Mouse (Mus musculus) lung, postnatal 0 days (tissue): ENCODE measurements at regions not wholly inside any gene's neighbourhood (a gene's known extent, or its start where the extent isn't known, plus 50 kb on each side); places are given as distances from the start of the nearest gene placed in this dataset.

Experiments
- ATAC-seq: fragments of 200-750 bp; cut with Nextera tagmentation; 2 replicates; pipeline ENCODE4 v1.8.0; 2017; ENCODE audit warnings: moderate library complexity
- DNase-seq: peaks from one replicate; pipeline ENCODE4 v3.0.0-alpha.2; 2016; ENCODE audit warnings: low spot score
- H3K27ac ChIP-seq: fragments of 300-500 bp; sonication (generic); 2 replicates; pipeline ENCODE4 v1.5.1; 2014; ENCODE audit warnings: antibody characterized with exemption, mild to moderate bottlenecking, low read length, mixed read lengths
- H3K27me3 ChIP-seq: fragments of 300-500 bp; sonication (generic); replicated peaks from 2 replicates; pipeline ENCODE4 v1.6.1; 2014; ENCODE audit warnings: low read length, mixed read lengths; ENCODE audit not compliant: insufficient read depth
- H3K36me3 ChIP-seq: fragments of 300-500 bp; sonication (generic); 2 replicates; pipeline ENCODE4 v1.6.1; 2014; ENCODE audit warnings: low read length, mixed read lengths; ENCODE audit not compliant: insufficient read depth
- H3K4me1 ChIP-seq: fragments of 300-500 bp; sonication (generic); 2 replicates; pipeline ENCODE4 v1.6.1; 2014; ENCODE audit warnings: antibody characterized with exemption, low read depth, low read length, mixed read lengths; ENCODE audit not compliant: insufficient read depth
- H3K4me2 ChIP-seq: fragments of 300-500 bp; sonication (generic); replicated peaks from 2 replicates; pipeline ENCODE4 v1.6.1; 2014; ENCODE audit warnings: low read depth, mild to moderate bottlenecking, low read length, moderate library complexity, mixed read lengths
- H3K4me3 ChIP-seq: fragments of 300-500 bp; sonication (generic); 2 replicates; pipeline ENCODE4 v1.5.1; 2014; ENCODE audit warnings: low read depth, low read length
- H3K9ac ChIP-seq: fragments of 300-500 bp; sonication (generic); replicated peaks from 2 replicates; pipeline ENCODE4 v1.6.1; 2014; ENCODE audit warnings: low read depth, mild to moderate bottlenecking
- H3K9me3 ChIP-seq: fragments of 300-500 bp; sonication (generic); 2 replicates; pipeline ENCODE4 v1.6.1; 2016; ENCODE audit warnings: low read length, mixed read lengths
- CTCF ChIP-seq: IDR thresholded peaks from 2 replicates; pipeline ENCODE4 v1.5.1; 2016; ENCODE audit warnings: antibody characterized with exemption, mild to moderate bottlenecking
- EP300 ChIP-seq: IDR thresholded peaks from 2 replicates; pipeline ENCODE4 v1.6.1; 2016; ENCODE audit warnings: antibody characterized with exemption, mild to moderate bottlenecking, control low read depth
- WGBS: fragments of 180-500 bp; shearing (Covaris S2); extraction: QIAGEN DNeasy Blood & Tissue Kit; methylation state at CpG from one replicate; pipeline ENCODE4 v1.1.7; 2014; 5-methylcytosine and 5-hydroxymethylcytosine counted together

DNA sequence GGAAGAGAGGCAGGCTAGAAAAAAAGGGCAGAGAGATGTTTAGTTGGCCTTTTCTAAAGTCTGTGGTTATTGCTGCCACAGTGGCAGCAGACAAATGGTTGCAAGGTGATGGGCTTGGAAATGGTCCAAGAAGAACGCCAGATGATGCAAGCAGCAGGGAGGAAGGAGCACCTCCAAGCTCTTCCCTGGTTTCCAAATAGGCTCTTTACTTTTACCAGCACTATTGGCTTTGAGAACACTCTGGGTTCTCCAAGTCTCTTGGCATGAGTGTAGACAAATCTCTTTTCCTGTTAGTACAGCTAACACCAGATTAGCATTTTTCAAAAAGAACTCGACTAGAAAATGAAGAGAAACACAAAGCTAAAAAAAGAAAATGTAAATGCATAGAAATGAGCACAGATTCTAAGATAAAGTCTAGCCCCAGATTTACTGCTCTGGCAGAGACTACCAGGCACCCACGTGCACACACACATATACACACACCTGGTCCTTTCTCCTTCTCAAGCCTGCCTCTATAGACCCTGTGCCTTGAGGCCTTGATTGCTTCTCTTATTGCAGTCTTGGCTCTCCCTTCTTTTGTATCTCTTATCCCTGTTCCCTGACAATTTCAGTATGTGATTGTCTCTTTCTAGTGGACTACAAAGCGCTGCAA is 127.7 kb upstream of the Frmpd3 start:
- TF ChIP-seq EP300 (no peak), CTCF (no peak)
- Histone ChIP-seq H3K4me2 (no peak overlapping the region), H3K4me1 (no peaks in the 10 kb centered on the region), H3K9ac (no peak overlapping the region), H3K4me3 (no peak overlapping the region), H3K9me3 (no peaks in the 10 kb centered on the region), H3K27ac (no peak overlapping the region), H3K27me3 (peaks cover 4% of the 10 kb centered on the region; the same call in 1 of the 2 replicates), H3K36me3 (no peaks in the 10 kb centered on the region)
- ATAC-seq (no peak), DNase-seq (no peak)
- WGBS = 40% methylated on average over 4 of the region's 4 CpGs

DNA sequence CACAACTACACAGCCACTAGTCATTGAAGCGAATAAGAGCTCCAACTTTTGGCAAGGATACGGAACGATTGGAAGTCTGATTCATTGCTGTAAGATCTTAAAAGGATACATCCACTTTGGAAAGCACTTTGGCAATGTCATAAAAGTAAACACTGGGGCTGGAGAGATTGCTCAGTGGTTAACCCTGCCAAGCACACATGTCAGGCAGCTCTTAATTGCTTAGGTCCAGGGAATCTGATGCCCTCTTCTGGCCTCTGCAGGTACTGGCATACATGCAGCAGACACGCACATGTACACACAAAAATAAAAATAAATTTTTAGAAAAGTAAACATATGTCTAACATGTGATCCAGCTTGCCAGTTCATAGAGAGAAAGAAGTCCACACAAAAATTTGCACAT is 86.3 kb upstream of the Frmpd3 start:
- no peaks in the 10 kb centered on the region for H3K4me1 ChIP-seq
- no peak for DNase-seq
- no peak for ATAC-seq
- no peaks in the 10 kb centered on the region for H3K27me3 ChIP-seq
- H3K9me3 ChIP-seq = no peaks in the 10 kb centered on the region
- H3K36me3 ChIP-seq = no peaks in the 10 kb centered on the region
- WGBS = 57% methylated on average over 4 of the region's 4 CpGs
- no peak overlapping the region for H3K9ac ChIP-seq
- no peak overlapping the region for H3K4me3 ChIP-seq
- H3K27ac ChIP-seq = no peak overlapping the region
- TF ChIP-seq CTCF (peak; percentile 28), EP300 (no peak)
- no peak overlapping the region for H3K4me2 ChIP-seq

DNA sequence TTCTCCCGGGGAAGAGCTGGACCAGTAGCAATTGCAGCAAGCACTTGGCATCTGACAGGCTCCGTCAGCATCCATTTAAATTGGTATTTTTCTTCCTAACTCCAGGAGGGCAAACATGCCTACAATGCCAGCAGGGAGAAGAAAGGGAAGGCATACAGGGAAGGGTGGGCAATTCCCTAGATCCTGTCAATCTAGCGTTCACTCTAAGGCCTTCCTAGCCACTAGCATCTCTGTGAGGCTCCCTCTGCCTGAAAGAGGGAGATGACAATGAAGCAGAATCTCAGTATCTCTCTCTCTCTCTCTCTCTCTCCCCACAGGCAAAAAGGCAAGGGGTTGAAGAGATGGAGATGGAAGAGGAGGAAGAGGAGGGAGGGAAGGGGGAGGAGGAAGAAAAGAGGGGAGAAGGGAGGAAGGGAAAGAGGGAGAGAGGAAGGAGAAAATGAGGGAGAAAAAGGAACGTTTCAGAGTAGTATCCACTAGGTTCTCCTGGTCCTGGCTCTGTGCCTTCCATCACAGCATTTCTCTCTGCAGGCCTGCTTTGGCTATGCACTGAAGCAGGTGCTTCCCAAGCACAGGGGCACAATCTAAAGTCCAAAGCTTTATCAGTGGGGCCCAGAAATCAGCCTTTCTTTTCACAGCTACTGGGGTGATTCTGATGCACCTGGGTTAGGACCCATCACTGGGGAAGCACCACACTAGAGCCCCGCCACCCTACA is 72.2 kb upstream of the Frmpd3 start:
- DNase-seq (no peak), ATAC-seq (no peak)
- no peaks in the 10 kb centered on the region for H3K36me3 ChIP-seq
- no peaks in the 10 kb centered on the region for H3K4me1 ChIP-seq
- no peak overlapping the region for H3K4me2 ChIP-seq
- WGBS = 61% methylated on average over 5 of the region's 5 CpGs
- no peak overlapping the region for H3K9ac ChIP-seq
- H3K4me3 ChIP-seq = no peak overlapping the region
- no peak overlapping the region for H3K27ac ChIP-seq
- TF ChIP-seq CTCF (no peak), EP300 (no peak)
- H3K9me3 ChIP-seq = no peaks in the 10 kb centered on the region
- H3K27me3 ChIP-seq = no peaks in the 10 kb centered on the region

DNA sequence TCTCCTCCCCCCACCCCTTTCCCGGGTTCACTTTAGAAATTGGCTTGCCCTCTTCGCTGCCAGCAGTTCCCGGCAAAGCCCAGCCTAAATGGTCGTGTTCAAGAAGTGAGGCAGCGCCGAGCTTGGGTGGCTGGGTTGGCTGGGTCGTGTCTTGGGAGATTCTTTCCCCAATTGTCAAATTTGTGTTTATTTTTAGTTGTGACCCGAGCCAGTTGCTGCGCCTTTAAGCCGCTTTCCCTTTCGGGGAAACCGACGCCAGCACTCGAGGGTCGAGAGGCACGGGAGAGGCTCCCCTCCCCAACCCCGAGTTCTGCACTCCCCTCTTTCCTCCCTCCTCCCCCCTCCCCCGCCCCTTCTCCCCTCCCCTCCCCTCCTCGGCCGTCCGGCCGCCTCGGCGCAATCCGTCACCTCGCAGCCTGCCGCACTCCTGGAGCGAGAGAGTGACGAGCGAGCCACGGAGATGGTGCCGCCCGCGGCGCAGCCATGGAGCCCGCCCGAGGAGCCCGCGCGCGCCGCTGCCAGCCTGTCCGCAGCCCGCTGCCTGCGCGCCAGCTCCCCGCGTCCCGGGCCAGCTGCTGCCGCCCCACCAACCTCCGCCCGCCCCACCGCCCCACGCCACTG is 64.6 kb upstream of the Frmpd3 start:
- ATAC-seq = 0 out of 2 replicates have a peak, but pooled peaks have one; percentile 30
- H3K27me3 ChIP-seq = peaks cover 11% of the 10 kb centered on the region
- DNase-seq = no peak

DNA sequence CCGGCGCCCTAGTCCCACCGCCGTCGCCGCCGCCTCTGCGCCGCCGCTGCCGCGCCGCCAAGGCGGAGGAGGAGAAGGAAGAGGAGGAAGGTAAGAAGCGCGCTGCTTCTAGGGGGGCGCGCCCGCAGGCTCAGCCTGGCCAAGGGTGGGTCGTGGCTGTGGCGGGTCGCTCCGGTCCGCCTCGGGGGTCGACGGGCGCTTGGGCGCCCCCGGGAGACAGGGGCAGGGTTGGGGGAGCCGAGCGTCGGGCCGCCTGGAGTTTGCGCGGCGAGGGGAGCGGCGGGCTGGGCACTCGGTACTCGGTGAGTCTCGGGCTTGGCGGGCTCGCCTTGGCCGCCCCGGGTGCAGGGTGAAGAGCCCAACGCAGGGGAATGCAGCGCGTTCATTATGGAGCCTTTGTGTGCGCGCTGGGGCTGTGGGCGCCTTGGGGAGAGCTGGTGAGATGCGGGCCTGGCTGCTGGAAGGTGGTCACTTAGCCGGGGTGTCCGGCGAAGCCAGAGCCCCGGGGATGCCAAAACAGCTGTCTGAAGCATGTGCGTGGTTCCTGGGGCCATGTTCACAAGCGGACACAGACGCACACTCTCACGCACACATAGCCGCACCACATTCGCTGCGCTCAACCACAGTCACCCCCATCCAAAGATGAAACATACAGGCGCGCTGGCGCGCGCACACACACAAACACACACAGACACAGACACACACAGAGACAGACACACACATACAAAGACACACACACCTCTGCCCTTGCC is 63.9 kb upstream of the Frmpd3 start:
- H3K4me2 ChIP-seq = peak overlapping the region; percentile 72
- no peaks in the 10 kb centered on the region for H3K4me1 ChIP-seq
- peaks cover 11% of the 10 kb centered on the region for H3K27me3 ChIP-seq
- TF ChIP-seq EP300 (no peak), CTCF (no peak)
- DNase-seq (no peak), ATAC-seq (peak; percentile 12; the same call in 1 of the 2 replicates)
- WGBS = 12% methylated on average over 35 of the region's 69 CpGs
- H3K27ac ChIP-seq = no peak overlapping the region
- peak overlapping the region; percentile 39 for H3K4me3 ChIP-seq
- H3K36me3 ChIP-seq = no peaks in the 10 kb centered on the region
- H3K9me3 ChIP-seq = no peaks in the 10 kb centered on the region
- H3K9ac ChIP-seq = no peak overlapping the region

More for the DNA sequence above, 64.6 kb upstream of the Frmpd3 start:
- H3K27ac ChIP-seq = no peak overlapping the region
- no peaks in the 10 kb centered on the region for H3K4me1 ChIP-seq
- no peaks in the 10 kb centered on the region for H3K9me3 ChIP-seq
- peak overlapping the region; percentile 39 for H3K4me3 ChIP-seq
- no peak overlapping the region for H3K9ac ChIP-seq
- H3K36me3 ChIP-seq = no peaks in the 10 kb centered on the region
- WGBS = 14% methylated on average over 14 of the region's 54 CpGs
- H3K4me2 ChIP-seq = peak overlapping the region; percentile 72
- no peak for TF ChIP-seq EP300
- TF ChIP-seq CTCF = no peak

DNA sequence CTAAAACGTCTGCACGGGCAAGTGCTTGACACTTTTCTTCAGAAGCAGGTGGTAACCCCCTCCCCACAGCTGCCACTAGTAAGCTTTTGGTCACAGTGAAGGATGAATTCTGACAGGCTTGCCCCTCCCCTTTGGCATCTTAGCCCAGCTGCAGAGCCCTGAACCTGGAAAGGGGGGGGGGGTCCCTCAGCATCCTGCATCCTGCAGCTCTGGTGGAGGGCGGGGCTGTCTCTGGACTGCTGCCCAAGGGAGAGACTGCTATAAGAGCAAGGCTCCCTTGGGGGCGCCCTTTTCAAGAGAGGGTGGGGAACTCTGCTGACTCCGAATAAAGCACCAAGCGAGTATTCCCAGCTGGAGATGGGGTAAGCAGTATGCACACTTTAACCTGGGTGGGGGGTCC is 62.8 kb upstream of the Frmpd3 start:
- Histone ChIP-seq H3K4me3 (no peak overlapping the region), H3K9me3 (no peaks in the 10 kb centered on the region), H3K4me2 (no peak overlapping the region), H3K36me3 (no peaks in the 10 kb centered on the region), H3K27ac (no peak overlapping the region), H3K27me3 (peaks cover 11% of the 10 kb centered on the region), H3K9ac (no peak overlapping the region), H3K4me1 (no peaks in the 10 kb centered on the region)
- 12% methylated on average over 6 of the region's 6 CpGs for WGBS
- TF ChIP-seq EP300 (no peak), CTCF (0 out of 2 replicates have a peak, but pooled peaks have one; percentile 16)
- DNase-seq = peak; percentile 8
- no peak for ATAC-seq
